Mouse (Mus musculus): ENCODE measurements around the gene Dmrtc1c1. TPM values are rescaled to one million over a fixed set of nuclear protein-coding genes. Genes with fewer than 3 reads are reported as not detected.

Dmrtc1c1 gene
- not detected in 2 replicates for polyA plus RNA-seq (2012; rRNA removed; ENCODE audit: low replicate concordance)

GRCm38 (mm10) chrX:102802663-102803062 is at the start of gene Dmrtc1c1:
Gene Dmrtc1c1, plus strand, starts transcription at chrX:102802963.

GRCm38 (mm10) chrX:102854516-102854915 is 51.8 kb downstream of the Dmrtc1c1 start, which contains the start of gene Dmrtc1c2:
Gene Dmrtc1c2, minus strand, starts transcription at chrX:102854616.

Other genes starting within 250 kb of the Dmrtc1c1 start
- 6.8 and 8.9 TPM in 2 replicates for gene Phka1, start 158.7 kb upstream of the Dmrtc1c1 start, polyA plus RNA-seq (2012; rRNA removed; ENCODE audit: low replicate concordance)
- not detected in 2 replicates for gene Gm3880, start 116.0 kb upstream of the Dmrtc1c1 start, polyA plus RNA-seq (2012; rRNA removed; ENCODE audit: low replicate concordance)
- gene Gm9112, start 95.3 kb upstream of the Dmrtc1c1 start, polyA plus RNA-seq (2012; rRNA removed; ENCODE audit: low replicate concordance) = not detected in 2 replicates
- not detected in 2 replicates for gene Dmrtc1b, start 95.1 kb upstream of the Dmrtc1c1 start, polyA plus RNA-seq (2012; rRNA removed; ENCODE audit: low replicate concordance)
- not detected in 2 replicates for gene Dmrtc1c2, start 51.7 kb downstream of the Dmrtc1c1 start, polyA plus RNA-seq (2012; rRNA removed; ENCODE audit: low replicate concordance)
- not detected in 2 replicates for gene 1700031F05Rik, start 65.0 kb downstream of the Dmrtc1c1 start, polyA plus RNA-seq (2012; rRNA removed; ENCODE audit: low replicate concordance)
- gene Dmrtc1a, start 105.7 kb downstream of the Dmrtc1c1 start, polyA plus RNA-seq (2012; rRNA removed; ENCODE audit: low replicate concordance) = 0.26 and 1.1 TPM in 2 replicates
- gene 1700011M02Rik, start 105.9 kb downstream of the Dmrtc1c1 start, polyA plus RNA-seq (2012; rRNA removed; ENCODE audit: low replicate concordance) = not detected in 2 replicates
- gene 1700018G05Rik, start 125.4 kb downstream of the Dmrtc1c1 start, polyA plus RNA-seq (2012; rRNA removed; ENCODE audit: low replicate concordance) = not detected in 2 replicates